Mouse (Mus musculus) kidney, postnatal 0 days (tissue): ENCODE data around the gene 1600012H06Rik. TPM values are rescaled to one million over a fixed set of nuclear protein-coding genes. Genes with fewer than 3 reads are reported as not detected.
"Not testable (repeated sequence)": the region's sequence is repeated elsewhere in the genome, so short reads cannot be mapped to it uniquely, and the experiment has no call there.

Experiments
- ATAC-seq: fragments of 200-750 bp; cut with Nextera tagmentation; replicated peaks from 2 replicates; pipeline ENCODE4 v1.8.0; 2017; ENCODE audit warnings: low read depth, moderate number of reproducible peaks, moderate TSS enrichment, moderate library complexity; ENCODE audit not compliant: low FRiP score
- DNase-seq: peaks from one replicate; pipeline ENCODE4 v3.0.0-alpha.2; 2016; ENCODE audit warnings: low spot score
- H3K27ac ChIP-seq: fragments of 300-500 bp; sonication (generic); 2 replicates; pipeline ENCODE4 v1.5.1; 2014; ENCODE audit warnings: mild to moderate bottlenecking
- H3K27me3 ChIP-seq: fragments of 300-500 bp; sonication (generic); 2 replicates; pipeline ENCODE4 v1.6.1; 2014; ENCODE audit warnings: low read length, mixed read lengths; ENCODE audit not compliant: insufficient read depth
- H3K36me3 ChIP-seq: fragments of 300-500 bp; sonication (generic); 2 replicates; pipeline ENCODE4 v1.6.1; 2014; ENCODE audit warnings: low read length, mixed read lengths; ENCODE audit not compliant: insufficient read depth
- H3K4me1 ChIP-seq: fragments of 300-500 bp; sonication (generic); replicated peaks from 2 replicates; pipeline ENCODE4 v1.6.1; 2014; ENCODE audit warnings: antibody characterized with exemption, low read length, mixed read lengths; ENCODE audit not compliant: insufficient read depth
- H3K4me2 ChIP-seq: fragments of 300-500 bp; sonication (generic); 2 replicates; pipeline ENCODE4 v1.6.1; 2014; ENCODE audit warnings: mild to moderate bottlenecking, low read length, moderate library complexity, mixed read lengths
- H3K4me3 ChIP-seq: fragments of 300-500 bp; sonication (generic); replicated peaks from 2 replicates; pipeline ENCODE4 v1.5.1; 2014; ENCODE audit warnings: low read depth, low read length
- H3K9ac ChIP-seq: fragments of 300-500 bp; sonication (generic); 2 replicates; pipeline ENCODE4 v1.6.1; 2014; ENCODE audit warnings: low read depth, low read length
- H3K9me3 ChIP-seq: fragments of 300-500 bp; sonication (generic); replicated peaks from 2 replicates; pipeline ENCODE4 v1.6.1; 2016; ENCODE audit warnings: low read length, inconsistent platforms, mixed read lengths
- CTCF ChIP-seq: IDR thresholded peaks from 2 replicates; pipeline ENCODE4 v1.5.1; 2016; ENCODE audit warnings: antibody characterized with exemption, low read depth, mild to moderate bottlenecking, moderate library complexity
- WGBS: fragments of 180-500 bp; shearing (Covaris S2); extraction: QIAGEN DNeasy Blood & Tissue Kit; methylation state at CpG from one replicate; pipeline ENCODE4 v1.1.7; 2014; 5-methylcytosine and 5-hydroxymethylcytosine counted together
- polyA plus RNA-seq: library from polyadenylated mRNA; unstranded; fragments of >200 nt; fragmentation: Nextera tagmentation; extraction: Ambion mirVana; gene quantifications from 2 replicates; pipeline ENCODE4 v1.2.1, GENCODE M21; 2015

Gene 1600012H06Rik
- polyA plus RNA-seq, 1 experiment from 2014 or later = 41.6 TPM

GRCm38 (mm10) chr17:14935841-14936605, 7.0 kb upstream of the 1600012H06Rik start:
- Histone ChIP-seq H3K4me3 (no peak overlapping the region), H3K36me3 (no peaks in the 10 kb centered on the region), H3K27me3 (no peaks in the 10 kb centered on the region), H3K9me3 (no peaks in the 10 kb centered on the region), H3K27ac (no peak overlapping the region), H3K9ac (no peak overlapping the region), H3K4me2 (no peak overlapping the region), H3K4me1 (no peaks in the 10 kb centered on the region)
- DNase-seq (no peak), ATAC-seq (no peak)
- no peak for TF ChIP-seq CTCF
- 50% methylated on average over 5 of the region's 5 CpGs for WGBS

GRCm38 (mm10) chr17:14942181-14942580, 803 bp upstream of the 1600012H06Rik start:
- Histone ChIP-seq H3K4me3 (peak overlapping the region; percentile 85), H3K9ac (peak overlapping the region; percentile 87), H3K27ac (peak overlapping the region; percentile 84; the same call in 1 of the 2 replicates), H3K4me2 (peak overlapping the region; percentile 94)
- 64% methylated on average over 6 of the region's 6 CpGs for WGBS
- not testable (repeated sequence) for H3K9me3 ChIP-seq, H3K27me3 ChIP-seq, H3K36me3 ChIP-seq, H3K4me1 ChIP-seq, ATAC-seq, DNase-seq

- Histone ChIP-seq H3K27ac (peak overlapping the region; percentile 84), H3K4me1 (0 out of 2 replicates have a peak, but pooled peaks cover 4% of the 10 kb centered on the region), H3K27me3 (no peaks in the 10 kb centered on the region), H3K4me2 (peak overlapping the region; percentile 94), H3K36me3 (peaks cover 8% of the 10 kb centered on the region; the same call in 1 of the 2 replicates), H3K4me3 (peak overlapping the region; percentile 85), H3K9ac (peak overlapping the region; percentile 87), H3K9me3 (no peaks in the 10 kb centered on the region)
- no peak for TF ChIP-seq CTCF
- ATAC-seq (peak; percentile 2; the same call in 1 of the 2 replicates), DNase-seq (no peak)
- WGBS = 11% methylated on average over 16 of the region's 16 CpGs
These were observed 710 bp downstream of the 1600012H06Rik start for GRCm38 (mm10) chr17:14943729-14944059.

GRCm38 (mm10) chr17:14944551-14944950, 1.6 kb downstream of the 1600012H06Rik start:
- WGBS = 82% methylated on average over 1 of the region's 1 CpGs
- H3K27me3 ChIP-seq = no peaks in the 10 kb centered on the region
- no peak overlapping the region for H3K4me3 ChIP-seq
- H3K27ac ChIP-seq = no peak overlapping the region
- ATAC-seq (no peak), DNase-seq (no peak)
- H3K9me3 ChIP-seq = no peaks in the 10 kb centered on the region
- no peak overlapping the region for H3K4me2 ChIP-seq
- no peak overlapping the region for H3K9ac ChIP-seq
- peaks cover 13% of the 10 kb centered on the region; the same call in 1 of the 2 replicates for H3K36me3 ChIP-seq
- H3K4me1 ChIP-seq = 0 out of 2 replicates have a peak, but pooled peaks cover 4% of the 10 kb centered on the region
- no peak for TF ChIP-seq CTCF

- Histone ChIP-seq H3K27ac (no peak overlapping the region), H3K4me1 (no peaks in the 10 kb centered on the region), H3K9ac (no peak overlapping the region), H3K9me3 (no peaks in the 10 kb centered on the region), H3K4me3 (no peak overlapping the region), H3K27me3 (no peaks in the 10 kb centered on the region), H3K4me2 (no peak overlapping the region), H3K36me3 (peaks cover 36% of the 10 kb centered on the region)
- no peak for DNase-seq
- WGBS = 88% methylated on average over 7 of the region's 7 CpGs
- TF ChIP-seq CTCF = no peak
- ATAC-seq = no peak
These were observed 6.3 kb downstream of the 1600012H06Rik start for GRCm38 (mm10) chr17:14949161-14949827.

GRCm38 (mm10) chr17:14953452-14953851, 10.5 kb downstream of the 1600012H06Rik start:
- H3K4me3 ChIP-seq = no peak overlapping the region
- no peaks in the 10 kb centered on the region for H3K27me3 ChIP-seq
- peaks cover 33% of the 10 kb centered on the region for H3K36me3 ChIP-seq
- H3K4me1 ChIP-seq = no peaks in the 10 kb centered on the region
- H3K9ac ChIP-seq = no peak overlapping the region
- DNase-seq (no peak), ATAC-seq (no peak)
- TF ChIP-seq CTCF = no peak
- H3K9me3 ChIP-seq = no peaks in the 10 kb centered on the region
- no peak overlapping the region for H3K27ac ChIP-seq
- 85% methylated on average over 8 of the region's 8 CpGs for WGBS
- no peak overlapping the region for H3K4me2 ChIP-seq
